Mouse (Mus musculus) lung, postnatal 4 days (tissue): ENCODE data around the gene Slc39a10.
"Not testable (repeated sequence)": the region's sequence is repeated elsewhere in the genome, so short reads cannot be mapped to it uniquely, and the experiment has no call there.

ENCODE experiments used
- DNase-seq, 2 experiments: peaks; one replicate each; pipeline ENCODE4 v3.0.0; 2021

Slc39a10 gene

DNA sequence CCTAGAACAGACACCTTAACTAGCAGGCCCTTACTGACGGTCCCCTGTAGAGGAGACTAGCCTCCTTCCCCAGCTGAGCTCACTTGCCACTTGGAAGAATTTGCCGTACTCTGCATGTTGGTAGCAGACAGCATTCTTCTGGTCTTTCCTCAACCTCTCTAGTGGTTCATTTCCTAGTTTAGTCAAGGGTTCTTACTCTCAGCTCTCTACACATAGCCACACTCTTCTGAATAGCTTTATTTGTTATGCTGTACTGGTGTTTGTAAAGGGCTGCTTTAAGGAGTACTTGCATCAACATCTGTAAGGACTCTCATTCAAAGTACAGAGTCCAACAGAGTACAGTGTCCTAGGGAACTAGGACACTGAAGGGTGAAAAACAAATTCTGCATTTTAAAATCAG, 29.2 kb downstream of the Slc39a10 start:
- no peak for DNase-seq

DNA sequence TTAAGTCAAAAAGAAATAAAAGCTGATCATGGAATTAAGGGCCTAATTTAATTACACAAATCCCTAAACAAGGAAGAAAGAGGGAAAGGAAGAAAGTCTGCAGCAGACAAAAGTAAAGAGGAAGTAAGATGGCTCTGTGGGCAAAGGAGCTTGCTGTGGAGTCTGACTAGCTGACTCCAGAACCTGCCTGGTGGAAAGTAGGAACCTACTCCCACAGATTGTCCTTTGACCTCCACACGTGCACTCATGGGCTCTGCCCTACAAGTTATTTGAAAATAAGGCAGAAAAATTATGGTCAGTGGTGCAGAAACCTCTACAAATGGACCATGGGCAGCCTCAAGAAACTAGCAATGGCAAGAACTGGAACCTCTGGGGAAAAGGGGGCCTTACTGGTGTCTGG, 32.6 kb downstream of the Slc39a10 start:
- DNase-seq, result no peak

DNA sequence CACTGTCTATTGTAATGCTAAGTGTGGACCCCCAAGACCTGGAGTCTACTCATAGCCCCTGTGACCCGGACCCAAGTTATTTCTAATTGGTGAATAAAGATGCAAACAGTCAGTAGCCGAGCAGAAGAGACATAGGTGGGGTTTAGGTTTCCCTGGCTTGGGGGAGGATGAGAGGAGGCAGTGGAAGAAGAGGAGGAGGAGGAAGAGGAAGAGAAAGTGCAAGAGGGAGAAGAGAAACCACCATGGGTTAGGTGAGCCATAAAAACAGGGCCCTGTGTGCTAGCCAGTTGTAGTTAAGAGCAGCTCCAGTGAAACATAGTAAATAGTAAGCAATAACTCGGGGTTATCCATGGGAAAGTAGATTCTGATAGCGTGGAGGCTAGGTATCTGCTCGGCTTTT, 34.1 kb downstream of the Slc39a10 start:
- no peak for DNase-seq

DNA sequence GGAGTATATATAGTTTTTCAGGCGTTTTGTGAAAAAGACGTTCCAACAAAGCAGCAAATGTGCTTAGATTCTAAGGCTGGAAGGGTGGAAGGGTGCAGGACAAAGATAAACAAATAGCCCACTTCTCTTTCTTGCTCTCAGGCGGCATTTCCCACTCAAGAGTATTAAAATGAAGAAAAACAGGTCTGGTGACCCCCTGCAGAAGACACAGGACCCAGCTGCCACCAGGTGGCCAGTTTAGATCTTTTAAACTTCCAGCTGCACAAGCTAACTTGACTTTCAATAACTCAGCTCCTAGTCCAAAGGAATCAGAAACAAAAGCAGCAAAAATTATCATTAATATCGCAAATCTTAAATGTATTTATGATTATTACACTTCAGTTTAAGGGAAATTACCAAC, 36.2 kb downstream of the Slc39a10 start:
- peak; percentile 20 to 39 for DNase-seq

DNA sequence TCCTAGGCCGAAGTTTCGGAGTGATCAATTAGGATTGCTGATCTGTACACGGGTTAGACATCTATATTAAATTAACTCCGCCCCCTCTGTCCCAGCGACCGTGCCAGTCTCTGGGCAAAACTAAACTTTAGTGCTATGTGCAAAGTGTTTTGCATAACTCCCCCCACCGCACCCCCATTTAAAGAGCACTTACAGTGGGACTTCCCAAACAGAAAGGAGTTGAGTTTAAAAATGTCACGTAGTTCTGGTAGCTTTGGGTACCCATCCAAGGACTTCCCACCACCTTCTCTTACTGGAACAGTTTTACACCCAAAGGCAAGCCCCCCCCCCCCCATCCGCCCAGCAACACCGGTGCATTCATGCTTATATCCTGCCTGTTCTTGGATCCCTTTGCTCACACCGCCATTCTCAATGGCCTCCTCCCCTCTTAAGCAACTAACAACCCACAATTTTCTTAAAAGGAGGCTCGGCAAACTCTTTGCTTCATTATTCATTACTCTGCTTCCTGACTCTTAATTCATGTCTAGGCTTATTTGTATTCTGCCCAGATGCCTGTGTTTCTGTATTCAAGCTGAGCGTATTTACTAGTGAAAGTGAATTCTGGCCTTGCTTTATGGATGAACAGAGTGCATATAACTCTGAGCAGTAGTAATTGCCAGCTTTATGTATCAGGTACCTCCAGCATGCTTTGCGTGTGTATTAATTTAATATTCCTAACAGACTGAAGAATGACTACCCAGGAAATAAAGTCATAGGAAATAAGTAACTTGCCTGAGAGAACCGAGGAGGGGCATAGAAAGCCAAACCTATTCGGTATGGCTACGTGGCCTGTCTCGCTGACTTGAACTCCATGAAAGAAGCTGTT, 38.4 kb downstream of the Slc39a10 start:
- no peak for DNase-seq

DNA sequence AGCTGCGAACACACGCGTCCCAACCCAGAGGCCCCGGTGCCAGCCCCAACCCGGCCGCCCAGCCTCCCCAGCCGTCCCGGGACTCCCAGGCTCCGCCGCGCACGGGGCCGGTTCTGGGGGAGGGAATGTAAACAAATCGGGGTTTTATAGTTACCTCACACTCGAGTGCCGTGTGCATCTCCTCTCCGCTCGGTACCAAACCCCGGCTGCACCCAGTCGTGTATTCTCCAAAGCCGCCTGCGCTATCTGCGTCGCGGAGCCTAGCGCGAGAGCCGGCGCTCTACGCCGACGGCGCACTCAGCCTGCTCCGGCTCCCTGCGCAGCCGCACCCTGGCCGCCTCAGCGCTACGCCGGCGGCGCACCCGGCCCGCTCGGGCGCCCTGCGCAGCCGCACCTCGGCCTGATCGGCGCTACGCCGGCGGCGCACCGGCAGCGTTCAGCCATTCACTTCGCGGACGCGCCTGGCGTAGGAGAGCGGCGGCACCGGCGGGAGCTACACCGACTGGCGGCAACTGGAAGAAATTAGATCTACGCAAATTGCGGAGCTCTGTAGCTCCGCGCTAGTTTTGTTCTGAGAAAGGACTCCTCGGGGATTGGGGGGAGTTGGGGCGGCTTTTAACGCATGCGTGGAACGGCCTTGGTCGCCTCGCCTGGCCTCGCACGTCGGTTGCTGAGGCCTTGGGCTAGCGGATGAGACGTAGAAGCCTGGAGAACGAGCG, 39.2 kb downstream of the Slc39a10 start:
- DNase-seq, result peak; percentile 98 to 99

DNA sequence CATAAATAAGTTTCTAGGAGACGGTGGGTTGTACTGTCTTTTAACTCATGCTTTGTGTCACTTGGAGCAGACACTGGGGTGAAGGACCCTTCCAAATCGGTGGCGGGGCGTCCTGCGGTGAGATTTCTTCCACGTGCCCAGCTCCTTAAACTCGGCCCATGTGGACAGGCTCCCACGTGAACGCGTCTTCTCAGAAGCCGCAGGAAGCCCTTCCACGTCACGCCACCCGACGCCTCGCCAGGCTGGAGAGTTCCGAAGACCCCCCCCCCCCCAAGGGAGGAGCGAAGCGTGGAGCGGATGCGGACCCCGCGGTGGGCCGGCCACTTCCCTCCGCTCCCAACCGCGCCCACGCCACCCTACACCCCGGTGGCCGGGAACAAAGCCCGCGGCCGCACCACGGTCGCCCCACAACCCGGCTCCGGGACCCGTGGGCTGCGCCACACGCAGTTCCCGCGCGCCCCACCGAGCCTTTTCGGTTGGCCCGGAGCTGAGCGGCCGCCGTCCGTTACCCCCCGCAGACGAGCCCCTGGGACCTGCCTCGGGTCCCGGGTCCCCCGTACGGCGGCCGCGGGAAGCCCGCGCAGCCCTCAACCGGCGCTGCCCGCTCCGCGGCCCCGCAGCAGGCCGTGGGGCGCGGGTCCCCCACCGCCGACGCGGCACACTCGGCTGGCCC, 39.9 kb downstream of the Slc39a10 start:
- peak; percentile 78 to 86 for DNase-seq

DNA sequence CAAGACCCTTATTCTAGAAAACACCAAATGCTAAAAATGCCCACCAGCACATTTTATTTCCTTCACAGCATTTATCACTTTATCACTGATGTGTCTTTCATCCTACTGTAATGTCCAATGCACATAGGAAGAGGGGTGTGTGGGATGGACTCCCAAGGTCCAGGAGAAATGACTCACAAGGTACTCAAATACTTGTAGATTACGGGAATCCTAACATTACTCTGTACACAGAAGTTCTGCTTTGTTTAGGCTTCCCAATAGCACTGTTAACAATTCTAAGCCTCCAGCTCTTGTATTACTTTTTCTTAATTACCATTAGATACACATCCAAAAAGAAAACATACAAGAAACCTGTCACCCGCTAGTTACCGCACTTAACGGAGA, 40.4 kb downstream of the Slc39a10 start:
- no peak for DNase-seq

DNA sequence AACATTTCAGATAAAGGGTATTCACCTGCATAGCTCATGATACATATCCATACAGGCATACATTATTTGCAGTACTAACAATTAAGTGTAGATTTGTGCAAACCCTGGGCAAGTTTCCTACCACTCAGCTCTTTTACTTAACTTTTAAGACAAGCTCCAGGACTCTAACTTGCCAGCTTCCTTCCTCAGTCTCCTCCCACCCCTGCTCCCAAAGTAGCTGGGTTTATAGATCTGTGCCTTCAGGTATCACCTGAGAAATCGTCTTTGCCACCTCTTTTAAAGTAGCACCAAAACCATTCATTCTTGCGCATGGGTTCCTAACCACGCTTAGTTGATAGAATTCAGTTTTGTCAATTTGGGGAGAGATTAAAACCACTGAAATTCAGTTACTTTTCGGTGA, 41.1 kb downstream of the Slc39a10 start:
- DNase-seq, result no peak

DNA sequence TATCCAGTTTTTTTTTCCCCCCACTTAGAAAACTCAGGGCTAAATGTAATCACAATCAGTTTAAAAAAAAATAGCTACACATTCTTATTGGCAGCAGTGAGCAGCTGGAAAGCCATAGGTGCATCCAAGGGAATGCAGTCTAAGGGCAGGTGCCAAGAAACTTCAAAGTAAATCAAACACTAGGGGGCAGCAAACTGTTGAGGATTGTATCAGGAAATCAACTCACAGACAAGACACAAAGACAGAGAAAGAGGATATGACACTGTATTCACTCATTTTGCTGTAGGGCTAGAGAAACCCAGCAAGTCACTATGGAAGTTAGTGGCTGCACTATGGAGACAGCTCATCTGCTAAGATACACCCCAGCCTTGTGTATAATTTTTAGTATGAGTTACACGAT, 42.9 kb downstream of the Slc39a10 start:
- DNase-seq, result peak in 1 of 2 experiments; percentile 74

DNA sequence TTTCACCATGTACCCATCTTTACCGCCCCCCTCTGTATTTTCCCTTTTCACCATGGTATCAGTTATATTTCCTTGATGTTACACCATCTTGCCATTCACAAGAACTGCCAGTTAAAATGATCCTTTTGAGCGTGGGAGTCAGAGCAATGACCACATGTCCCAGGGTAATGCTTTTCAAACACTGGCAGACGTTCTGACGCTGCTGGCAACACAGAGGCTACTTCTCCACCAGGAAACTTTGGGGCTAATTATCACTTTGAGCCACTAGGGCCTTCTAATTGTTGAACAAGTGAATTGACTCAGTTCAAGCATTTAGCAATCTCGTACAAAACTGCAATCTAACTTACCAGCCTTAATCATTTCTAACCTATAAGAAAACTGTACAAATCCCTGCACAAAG, 47.4 kb downstream of the Slc39a10 start:
- DNase-seq, result no peak

DNA sequence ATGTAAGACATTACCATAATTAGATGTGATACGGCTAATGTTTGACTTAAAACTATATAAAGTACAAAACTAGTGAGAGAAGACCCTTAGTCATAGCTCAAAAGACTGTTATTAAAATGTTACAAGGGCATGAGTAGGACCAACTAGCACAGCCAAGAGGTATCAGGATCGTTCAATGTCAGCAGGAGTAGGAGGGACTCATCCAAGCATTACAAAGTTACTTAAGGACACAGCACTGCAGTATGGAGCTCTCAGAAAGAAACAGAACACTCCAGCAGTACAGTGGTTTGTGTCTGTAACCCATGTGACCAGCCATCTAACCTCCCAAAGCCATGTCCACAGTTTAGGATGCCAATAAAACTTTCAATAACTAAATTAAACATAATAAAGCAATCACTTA, 48.4 kb downstream of the Slc39a10 start:
- no peak for DNase-seq

DNA sequence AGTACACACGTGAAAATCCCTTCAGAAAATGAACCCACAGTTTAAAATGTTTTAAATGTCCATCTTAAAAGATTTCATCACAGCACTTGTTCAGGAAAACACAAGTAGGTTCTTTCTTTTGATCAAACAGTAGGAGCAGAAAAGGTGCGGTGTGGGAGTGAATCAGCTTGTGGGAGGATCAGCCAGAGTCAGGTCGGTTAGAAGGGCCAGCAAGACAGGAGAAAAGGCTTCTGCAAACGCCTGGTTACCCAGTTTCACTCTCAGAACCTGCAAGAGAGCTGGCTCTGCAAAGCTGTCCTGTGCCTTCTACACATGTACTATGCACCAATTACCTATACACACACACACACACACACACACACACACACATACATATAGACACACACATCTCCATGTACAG, 49.2 kb downstream of the Slc39a10 start:
- no peak for DNase-seq

DNA sequence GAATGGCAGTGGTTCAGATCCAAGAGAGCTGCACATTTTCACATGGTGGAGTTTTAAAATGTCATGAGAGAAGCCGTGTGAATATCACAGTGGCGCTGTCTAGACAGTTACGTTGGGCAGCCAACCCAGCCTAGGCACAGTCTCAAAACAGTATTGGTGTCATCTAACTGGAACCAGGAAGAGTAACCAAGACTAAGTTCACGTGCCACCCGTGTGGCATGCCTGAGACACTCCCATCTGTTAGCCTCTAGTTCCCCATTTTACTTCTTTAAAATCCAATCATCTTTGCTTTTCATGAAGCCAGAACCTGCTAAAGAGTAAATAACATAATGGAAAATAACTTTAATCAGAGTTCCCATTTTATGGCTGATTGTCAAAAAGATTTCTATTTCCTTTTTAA, 60.7 kb downstream of the Slc39a10 start:
- no peak for DNase-seq

DNA sequence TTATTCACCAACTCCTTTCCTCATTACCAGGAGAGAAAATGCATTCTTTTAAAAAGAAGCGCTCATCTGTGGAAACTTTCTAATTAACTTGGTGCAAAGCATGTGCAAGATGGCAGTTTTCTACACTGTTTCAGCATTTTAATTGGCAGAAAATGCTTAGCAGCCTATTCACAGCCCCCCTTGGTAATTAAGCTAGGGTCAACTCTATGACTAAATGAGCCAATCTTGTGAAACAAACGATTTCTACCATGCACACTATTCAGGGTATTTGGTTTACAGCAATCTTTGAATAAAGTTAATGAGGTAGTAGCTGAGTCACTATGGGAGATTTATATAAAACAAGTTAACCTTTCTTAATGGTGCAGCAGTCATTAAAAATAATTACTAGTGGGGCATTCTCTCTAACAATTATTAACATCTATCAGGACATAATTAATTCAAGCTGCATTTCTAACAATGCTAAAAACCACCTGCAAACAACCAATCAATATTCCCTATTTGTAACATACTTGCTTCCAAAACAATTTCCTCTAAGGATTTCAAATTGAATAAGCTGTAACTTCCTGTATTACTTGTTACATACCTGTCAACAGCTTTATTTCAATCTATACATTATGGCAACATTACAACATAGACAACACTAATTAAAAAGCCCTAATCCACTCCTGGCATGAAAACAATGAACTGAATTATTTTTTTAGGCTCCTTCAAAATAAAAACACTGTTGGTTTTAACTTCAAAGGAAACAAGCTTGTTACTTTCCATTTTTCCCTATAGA, 62.4 kb downstream of the Slc39a10 start:
- DNase-seq, result no peak

DNA sequence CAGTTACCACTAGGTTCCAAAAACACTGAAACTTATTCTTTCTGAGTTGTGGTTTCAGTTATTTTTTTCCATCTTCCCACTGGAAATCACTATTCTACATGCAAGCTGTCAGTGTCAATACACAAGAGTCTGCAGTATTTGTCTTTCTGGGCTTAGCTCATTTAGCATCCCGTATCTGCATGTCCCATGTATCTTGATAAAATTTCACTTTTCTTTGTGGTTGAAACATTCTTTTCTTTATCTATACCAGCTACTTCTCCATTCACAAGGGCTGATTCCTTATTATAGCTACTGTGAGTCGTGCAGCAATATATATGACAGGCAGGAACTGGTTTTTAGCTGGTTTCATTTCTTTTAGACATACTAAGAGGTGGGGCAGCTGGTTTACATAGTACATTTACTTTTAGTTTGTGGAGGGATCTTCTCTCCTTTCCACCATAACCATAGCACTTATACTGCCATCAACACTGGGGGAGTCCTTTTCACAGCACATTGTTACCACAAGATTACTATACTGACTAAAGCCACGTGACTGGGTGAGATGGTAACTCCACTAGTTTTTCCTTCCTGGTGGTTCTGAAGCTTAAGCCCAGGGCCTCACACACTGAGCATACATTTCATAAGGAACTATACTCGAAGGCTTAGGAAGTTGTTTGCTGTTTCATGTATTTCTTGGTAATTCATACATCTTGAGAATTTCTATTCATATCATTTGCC, 70.2 kb downstream of the Slc39a10 start:
- no peak for DNase-seq

DNA sequence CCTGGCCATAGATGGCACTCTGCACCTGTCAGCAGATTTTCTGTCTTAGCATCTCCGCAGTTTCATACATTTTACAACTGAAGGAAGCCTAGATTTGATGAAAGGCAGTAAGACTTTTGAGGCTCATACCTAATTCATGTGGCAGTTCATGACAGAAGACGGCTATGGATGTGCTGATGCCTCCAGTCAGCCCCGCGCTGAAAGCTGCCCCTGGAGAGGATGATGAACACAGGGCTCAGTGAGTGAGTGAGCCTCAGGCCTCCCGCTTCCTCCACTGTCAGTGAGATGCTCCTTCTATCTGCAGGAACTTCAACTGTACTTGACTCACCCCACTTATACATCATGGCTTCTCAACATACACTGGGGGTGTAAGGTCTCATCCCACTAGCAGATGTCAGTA, 74.7 kb downstream of the Slc39a10 start:
- no peak for DNase-seq

DNA sequence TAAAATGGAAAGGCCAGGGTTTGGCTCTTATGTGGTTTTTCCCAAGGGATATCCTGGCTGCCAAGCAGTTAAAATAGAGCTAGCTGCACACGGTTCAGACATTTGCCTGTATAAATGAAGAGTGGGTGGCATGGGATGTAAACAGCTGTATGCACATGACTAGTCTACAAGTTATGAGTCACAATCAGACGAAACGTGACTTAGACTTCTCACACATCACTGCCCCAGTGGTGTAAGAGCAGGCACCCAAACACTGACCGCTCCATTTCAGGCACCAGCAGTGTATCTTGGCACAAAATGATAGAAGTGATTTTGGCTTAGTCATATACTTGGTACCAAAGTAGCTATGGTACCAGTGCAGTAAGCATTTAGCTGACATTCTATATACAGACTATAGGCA, 84.0 kb downstream of the Slc39a10 start:
- not testable (repeated sequence) for DNase-seq

DNA sequence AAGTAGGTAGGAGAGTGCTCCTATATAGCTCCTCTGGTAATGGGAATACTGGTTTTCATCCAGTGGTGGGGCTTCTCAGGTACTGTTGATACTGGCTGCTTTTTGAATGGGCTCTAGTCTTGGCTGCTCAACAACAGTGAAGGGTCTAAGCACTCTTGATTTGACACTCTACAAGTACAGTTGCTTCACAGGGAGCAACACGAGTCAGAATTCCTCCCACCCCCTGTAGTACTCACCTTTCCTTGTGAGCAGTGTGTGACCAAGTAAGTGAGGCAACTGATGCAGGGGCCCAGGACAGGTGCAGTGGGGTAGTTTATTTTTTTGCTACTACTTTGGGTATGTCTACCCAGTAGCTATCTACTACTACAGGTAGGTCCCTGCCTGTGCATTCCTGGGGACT, 87.6 kb downstream of the Slc39a10 start:
- no peak for DNase-seq

DNA sequence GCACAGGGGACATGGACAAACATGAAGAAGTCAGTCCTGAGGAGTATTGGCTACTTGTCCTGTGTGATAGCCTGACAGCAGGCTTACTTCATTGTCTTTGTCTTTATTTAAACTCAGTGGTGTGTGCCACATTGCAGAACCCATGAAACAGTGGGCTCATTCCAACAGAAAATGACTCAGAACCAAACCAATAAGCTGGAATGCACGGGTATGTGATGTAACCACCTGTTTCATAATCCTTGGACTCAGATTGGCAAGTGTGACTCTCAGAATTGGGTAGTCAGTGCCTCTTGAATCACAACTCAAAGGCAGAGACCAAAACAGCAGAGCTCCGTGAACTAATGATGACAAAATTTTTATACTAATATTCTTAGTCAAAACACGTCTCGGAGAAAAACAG, 110.4 kb downstream of the Slc39a10 start:
- not testable (repeated sequence) for DNase-seq

DNA sequence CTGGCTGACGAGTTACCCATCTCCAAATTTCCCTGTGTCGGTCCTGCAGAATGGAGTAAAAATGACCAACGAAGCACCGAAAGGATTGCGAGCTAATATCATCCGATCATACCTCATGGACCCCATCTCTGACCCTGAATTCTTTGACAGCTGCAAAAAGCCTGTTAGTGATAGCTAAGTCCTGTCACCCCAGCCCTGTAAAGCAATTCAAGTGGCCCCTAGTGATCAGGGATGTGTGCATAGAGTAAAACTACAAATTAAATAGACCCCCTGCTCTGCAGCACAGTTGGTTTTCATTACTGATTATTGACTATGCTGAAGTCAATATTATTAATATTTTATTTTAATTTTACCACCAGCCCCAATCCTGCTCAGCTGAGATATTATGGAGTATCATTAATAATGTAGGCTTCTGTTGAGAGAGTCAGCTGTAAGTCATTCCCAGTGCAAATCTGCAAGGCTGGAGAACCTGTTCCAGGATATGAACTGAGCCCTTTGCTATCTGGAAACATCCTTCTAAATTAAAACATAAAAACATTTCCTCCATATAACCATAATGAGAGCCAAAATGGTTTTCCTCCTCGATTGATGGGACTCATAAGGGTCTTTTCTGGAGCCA, 122.5 kb downstream of the Slc39a10 start:
- DNase-seq, result not testable (repeated sequence)

DNA sequence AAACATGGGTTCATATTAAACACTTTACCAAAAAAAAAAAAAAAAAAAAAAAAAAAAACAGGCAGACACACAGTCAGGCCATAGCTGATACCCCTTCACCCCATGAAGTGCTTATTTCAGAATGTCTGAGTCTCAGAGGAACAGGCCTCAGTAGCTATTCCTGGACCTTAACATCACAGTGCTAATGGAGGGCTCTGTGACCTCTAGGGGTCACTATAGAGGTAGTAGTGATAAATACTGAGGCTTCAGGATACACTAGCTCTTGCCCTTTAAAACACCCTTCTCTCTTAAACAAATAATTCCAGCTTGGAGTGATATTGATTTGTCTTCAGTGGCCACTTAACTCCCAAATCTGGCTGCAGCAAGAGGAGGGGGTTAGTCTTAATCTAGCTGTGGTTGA, 123.3 kb downstream of the Slc39a10 start:
- DNase-seq, result not testable (repeated sequence)
